Mouse (Mus musculus) kidney, postnatal 25 days (tissue): ENCODE measurements around the gene Kdm8.

Experiments
- DNase-seq, 2 experiments: peaks; one replicate each; pipeline ENCODE4 v3.0.0; 2021; ENCODE audit warnings: mixed read lengths in 2 of 2

Kdm8 gene

DNA sequence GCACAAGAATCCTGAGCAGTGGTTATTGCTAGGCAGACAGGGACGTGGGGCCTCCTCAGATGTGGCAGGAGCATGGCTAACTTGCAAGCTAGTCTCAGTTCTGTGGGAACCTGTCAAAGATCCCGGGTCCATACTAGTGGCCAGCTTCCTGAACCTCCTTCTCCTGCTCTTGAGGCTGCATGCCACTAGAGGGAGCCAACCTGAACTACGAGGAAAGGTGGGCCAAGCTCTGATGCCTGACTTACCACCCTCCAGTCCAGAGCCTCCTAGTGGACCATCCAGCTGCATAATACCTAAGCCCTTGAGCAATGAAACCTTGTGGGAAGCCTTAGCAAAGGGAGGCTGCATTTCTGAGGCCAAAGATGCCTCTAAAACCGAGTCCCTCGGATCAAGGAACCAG is 25.5 kb downstream of the Kdm8 start:
- DNase-seq, result peak; percentile 78 to 86

DNA sequence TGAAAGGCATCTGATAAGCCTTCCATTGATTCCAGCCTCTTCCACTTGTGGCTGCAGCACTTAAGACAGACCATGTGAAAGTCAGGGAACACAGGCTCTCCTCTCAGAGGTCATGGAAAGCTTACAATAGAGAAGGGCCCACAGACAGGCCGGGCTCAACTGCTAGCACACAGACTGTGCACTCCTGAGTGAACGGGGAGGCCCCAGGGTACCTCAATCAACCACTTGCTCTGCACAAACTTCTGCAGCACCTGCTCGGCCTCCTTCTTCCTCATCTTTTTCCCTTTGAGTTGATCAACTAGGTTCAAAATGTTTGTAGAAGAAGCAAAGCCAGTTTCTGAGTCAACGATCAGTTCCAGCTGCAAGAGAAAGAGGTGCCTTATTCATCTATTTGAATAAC is 26.4 kb downstream of the Kdm8 start:
- DNase-seq, result no peak

DNA sequence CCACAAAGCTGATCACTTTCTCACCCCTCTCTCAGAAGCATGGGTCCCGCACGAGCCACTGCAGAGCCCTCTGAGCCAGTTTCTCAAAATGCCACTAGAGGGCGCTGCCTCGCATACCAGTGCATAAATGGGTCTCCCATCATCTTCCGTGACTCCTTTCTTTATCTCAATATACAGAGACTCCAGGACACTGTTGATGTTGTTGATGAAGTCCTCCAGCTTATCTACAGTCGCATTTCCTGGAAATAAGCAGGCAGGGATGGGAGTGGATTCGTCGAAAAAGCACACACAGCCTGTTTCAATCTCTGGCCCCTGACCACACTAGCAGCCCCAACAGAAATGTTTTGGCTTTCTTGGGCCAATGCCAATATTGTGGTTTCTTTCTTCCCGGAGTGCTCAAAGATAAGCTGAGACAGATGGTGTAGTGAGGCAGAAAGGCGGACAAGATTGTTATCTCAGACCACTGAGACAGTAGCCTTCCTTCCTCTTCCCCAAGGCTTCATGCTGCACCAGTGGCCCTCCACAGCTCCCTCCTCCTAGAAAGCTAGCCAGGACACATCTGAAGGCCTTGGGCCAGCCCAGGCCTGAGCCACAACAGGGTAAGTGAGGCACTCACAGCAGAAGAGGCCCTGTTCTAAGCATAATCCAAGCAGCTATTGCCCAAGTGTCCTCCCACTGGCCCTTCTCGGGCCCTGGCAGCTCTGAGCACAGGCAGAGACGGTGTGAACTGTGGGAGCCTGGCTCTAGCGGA is 27.7 kb downstream of the Kdm8 start:
- peak; percentile 80 to 86 for DNase-seq

DNA sequence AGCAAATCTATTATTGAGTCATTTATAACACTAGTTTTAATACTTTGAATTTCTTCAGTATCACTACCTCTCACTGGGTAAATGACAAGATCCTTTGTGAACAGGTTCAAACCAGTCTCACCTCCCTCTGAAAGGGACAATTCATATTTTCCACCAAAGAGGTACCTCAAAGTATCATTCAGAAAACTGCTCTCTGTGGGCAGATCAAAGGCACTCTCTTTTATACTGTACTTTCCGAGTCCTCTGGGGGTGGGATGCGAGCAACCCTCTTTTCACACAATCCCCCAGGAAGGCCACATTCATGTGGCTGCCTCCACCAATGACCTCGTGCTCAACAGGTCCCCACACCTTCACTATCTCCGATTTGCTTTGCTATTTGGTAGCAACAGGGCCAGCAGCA is 30.1 kb downstream of the Kdm8 start:
- DNase-seq, result no peak

DNA sequence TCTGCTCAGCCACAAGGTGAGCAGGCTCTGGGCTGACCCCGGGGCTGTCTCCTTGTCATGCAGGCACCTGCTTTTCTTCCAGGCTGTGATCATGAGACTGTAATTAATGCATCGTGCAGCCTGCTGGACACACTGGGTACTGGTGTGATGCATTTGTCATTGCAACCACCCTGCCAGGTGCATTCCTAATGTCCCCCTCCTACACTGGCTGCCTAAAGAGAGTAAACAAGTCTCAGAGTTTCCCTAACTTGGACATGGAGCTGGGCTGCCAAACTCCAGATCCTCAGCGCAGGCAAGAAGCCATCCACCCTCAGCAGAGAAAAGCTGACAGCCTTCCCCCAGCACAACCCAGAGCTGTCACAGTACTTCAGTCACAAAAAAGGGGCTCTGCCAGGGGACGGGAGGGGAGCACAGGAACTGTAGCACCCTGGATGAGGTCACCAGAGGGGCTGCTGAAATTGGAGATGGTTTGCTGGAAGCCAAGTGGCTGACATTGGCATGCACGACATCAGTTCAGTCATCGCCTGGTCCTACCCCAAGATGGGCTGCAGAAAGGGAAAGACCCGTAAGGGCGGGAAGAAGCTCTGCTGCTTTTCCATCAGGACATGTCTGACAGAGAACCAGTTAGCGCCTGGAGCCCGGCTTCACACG is 31.2 kb downstream of the Kdm8 start:
- DNase-seq, result no peak

DNA sequence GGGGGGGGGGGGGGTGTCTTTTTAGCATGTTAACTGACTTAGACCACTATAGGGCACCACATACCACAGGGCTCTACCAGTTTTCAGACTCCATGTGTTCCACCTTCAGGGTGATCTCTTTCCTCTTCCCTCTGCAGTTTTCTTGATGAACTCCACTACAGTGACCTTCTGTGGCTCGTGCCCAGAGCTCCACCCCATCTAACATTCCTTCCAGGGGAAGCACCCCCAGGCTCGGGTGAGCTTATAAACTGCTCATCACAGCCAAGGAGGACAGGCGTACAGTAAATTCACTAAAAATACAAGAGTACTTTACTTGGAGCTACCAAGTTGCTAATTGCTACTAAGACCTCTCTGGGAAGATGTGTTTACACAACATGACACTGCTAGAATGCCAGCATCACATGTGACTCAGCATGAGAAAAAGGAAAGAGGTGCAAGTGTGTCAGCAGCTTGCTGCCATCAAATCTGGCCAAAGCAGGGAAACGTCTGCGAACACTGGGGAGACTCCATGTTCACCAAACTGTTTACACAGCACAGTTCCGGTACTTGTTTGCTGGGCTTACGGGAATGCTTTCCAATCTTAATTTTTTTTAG is 34.0 kb downstream of the Kdm8 start:
- DNase-seq, result peak; percentile 27 to 51

DNA sequence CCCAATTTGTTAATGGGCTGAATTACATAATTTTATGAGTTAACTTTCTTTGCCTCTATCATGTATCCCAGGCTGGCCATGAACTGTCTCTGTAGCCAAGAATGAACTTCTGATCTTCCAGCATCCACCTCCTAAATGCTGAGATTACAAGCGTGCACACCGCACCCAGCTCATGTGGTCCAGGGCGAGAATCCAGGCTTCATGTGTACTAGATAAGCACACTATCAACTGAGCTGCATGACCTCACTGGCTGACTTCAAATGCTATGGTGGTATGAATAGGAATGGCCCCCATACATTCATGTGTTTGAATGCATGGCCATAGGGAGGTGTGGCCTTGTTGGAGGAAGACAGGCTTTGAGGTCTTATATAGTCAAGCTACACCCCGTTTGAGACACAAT is 36.0 kb downstream of the Kdm8 start:
- DNase-seq, result no peak

DNA sequence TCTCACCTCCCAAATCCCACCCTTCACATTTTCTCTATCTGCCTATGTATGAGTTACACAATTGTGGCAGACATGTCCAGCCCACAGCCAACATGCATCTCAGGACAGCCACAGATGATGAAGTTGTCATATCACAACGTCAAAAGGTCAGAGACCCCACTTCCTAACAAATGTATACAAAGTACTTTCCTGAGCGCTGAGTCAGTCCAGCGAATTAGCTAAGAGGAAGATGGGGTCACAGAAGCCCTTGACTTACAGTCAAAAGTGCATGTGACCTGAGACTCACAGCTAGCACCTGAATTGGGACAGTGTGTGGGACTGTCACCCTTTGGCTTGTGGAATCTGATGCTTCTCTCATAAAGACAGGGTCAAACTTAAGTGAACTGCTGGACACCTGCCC is 37.9 kb downstream of the Kdm8 start:
- no peak for DNase-seq

DNA sequence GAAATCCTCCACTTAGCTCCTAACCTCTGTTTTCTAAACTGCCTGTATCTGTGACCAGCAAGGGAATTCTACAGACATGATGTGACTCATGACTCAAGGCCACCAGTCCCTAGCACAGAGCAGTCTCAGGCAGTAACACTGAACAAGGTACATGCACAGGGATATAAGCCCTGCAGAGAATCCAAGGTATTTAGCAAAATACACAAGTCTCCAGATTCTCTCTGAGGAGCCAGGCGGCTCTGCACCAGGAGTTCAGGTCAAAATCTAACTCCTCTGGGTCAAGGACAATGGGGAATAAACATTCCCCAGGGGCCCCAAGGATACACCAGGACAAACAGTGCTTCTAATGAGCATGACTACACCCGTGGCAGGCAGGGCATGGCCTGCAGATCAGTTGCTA is 38.4 kb downstream of the Kdm8 start:
- DNase-seq, result no peak

DNA sequence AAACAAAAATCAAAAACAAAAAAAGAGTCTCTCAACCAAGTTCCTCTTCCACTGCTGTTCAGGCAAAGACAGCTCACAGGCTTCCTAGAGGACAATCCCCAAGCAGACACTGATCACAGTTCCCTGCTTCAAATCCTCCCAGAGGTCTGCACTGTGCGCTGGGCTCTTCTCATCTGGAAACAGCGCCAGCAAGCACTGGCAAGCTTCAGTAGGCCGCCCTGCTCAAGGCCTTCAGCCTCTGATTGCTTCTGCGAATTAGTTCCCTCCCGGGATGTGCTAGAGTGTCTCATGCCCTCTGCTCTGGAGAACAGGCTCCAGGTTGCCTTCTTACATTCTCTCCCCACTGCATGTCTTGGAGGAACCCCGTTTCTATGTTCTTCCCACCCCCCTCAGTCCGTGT is 40.3 kb downstream of the Kdm8 start:
- no peak for DNase-seq

DNA sequence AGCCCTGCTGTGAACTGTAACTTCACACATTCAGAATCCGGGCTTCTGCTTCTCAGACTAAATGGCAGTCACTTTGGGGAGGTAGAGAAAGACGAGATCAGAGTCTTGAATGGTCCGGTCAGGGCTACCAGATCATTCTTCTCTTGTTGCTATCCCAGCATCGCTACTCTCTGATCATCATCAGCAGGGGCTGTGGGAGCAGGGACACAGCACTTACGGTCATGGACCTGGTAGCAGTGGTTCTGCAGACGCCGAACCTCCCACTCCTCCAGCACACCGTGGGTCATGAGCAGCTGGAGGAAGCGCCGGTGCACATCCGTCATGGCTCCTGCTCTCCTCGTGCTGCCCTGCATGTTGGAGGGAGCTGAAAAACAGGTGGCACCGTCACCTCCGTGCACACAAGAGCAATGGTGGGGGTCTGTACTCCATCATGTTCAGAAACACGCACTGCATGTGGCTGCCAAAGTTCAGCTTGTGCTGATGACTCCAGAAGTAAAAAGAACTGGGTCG is 41.7 kb downstream of the Kdm8 start:
- no peak for DNase-seq

DNA sequence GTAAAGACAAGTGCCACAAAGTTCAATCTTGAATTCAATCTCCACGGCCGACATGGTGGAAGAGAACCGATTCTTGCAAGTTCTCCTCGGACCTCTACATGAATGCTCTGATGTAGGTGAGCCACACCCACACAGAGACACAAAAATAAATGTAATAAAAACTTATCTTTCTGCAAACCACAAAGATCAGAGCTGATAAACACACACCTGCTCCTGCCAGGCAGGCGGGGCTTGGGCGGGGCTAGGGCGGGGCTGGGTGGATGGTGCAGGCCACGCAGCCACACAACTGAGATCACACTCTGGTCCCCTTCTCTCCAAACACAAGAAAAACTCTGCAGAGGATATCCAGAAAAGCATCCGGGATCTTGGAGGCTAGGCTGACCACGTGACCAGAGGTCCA is 42.6 kb downstream of the Kdm8 start:
- DNase-seq, result no peak

DNA sequence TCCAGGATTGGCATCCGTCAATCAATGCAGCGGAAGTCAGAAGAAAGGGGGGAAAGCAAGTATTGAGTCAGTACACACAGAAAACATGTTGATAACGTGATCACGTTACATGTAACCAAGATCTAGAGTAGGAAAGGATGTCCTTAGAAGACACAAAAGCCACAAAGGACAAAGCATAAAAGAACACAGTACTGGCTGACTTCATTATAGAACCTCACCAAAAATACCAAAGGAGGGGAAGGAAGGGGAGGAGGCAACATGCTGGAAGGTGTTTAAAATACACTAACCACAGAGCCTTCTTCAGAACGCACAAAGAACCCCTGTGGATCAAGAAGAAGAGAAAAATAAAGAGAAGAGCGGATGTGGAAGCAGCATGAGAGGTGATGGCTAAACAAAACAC is 44.2 kb downstream of the Kdm8 start:
- DNase-seq, result no peak

DNA sequence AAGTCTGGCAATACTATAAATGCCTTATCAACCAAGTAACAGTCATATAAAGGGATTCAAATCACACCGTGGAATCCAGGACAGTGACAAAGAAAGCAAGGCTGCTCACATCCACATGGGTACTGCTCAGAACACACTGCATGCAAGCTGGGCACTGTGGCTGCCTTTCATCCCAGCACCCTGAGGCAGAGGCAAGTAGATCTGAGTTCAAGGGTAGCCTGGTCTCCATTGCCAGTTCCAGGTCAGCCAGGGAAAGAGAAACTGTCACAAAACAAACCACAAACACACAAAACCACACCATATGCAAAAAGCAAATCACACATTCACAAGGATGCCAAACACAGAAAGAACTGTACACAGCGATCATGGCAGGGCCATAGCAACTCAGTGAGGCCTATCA is 45.2 kb downstream of the Kdm8 start:
- no peak for DNase-seq

DNA sequence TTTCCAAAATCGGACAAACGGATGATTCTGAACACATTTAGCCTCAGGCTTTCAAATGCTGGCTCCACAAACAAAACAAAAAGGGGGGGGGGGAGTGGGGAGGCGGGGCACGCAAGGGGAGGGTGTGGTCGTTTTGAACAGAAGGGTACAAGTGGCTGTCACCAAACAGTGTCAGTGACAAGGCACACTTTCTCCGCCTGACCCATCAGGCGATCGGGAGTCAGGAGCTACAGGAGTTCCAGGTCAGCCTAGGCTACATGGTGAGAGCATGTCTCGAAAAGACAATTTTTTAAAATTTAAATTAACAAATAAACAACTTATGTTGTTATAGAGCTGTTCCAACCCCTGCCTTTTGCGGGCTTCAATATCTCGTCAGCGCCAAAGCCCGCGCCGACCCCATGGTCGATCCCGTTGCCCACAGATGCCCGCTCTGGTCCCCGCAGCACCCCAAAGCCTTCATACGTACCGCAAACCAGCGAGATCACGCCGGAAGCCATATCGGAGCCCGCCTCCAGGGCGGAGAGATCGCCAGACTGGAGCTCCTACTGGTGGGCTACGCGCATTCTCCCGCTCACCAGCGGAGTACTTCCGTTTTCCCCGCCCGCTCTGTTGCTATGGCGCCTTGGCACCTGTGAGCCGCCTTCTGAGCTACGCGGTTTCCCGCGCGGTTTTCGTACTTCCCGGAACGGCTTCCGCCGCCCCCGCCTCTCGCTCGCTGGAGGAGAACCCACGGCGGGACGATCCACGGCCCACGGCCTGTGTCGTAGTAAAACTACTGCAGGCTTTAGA is 46.7 kb downstream of the Kdm8 start, which contains the start of gene Nsmce1:
Nsmce1 (minus strand) TSS at position 650 of the 789 bp plus-strand sequence.
- DNase-seq, result peak; percentile 95 to 98

DNA sequence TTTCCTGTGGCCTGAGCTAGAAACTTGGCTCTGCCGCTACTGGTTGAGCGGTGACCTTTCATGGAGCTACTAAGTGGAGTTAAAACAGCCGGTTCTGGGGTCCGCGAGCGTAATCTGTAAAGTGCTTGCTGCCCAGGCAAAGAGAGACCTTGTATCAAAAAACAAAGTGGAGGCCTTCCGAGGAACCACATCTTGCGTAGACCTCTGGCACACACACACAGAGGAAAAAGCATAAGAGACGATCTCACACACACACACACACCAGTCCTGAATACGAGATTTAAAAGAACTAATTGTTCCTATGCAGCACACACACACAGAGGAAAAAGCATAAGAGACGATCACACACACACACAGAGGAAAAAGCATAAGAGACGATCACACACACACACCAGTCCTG is 47.3 kb downstream of the Kdm8 start:
- no peak for DNase-seq

DNA sequence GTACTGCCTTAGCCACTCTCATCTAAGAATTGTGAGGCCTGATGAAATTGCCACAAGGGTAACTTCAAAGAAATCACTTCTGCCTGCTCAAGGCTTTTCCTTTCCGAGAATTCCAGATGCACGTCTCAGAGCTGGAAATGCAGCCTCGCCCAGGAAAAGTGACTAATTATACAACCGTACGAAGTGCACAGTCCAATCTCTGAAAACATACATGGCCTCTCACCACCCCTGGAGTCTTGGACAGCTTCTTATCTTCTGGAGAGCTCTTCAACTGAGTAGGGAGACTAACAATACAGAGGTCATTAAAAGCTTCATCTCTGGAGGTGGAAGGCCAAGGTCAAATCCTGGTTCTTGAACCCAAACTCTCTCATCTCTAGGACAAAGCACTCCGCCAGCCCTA is 48.1 kb downstream of the Kdm8 start:
- no peak for DNase-seq

DNA sequence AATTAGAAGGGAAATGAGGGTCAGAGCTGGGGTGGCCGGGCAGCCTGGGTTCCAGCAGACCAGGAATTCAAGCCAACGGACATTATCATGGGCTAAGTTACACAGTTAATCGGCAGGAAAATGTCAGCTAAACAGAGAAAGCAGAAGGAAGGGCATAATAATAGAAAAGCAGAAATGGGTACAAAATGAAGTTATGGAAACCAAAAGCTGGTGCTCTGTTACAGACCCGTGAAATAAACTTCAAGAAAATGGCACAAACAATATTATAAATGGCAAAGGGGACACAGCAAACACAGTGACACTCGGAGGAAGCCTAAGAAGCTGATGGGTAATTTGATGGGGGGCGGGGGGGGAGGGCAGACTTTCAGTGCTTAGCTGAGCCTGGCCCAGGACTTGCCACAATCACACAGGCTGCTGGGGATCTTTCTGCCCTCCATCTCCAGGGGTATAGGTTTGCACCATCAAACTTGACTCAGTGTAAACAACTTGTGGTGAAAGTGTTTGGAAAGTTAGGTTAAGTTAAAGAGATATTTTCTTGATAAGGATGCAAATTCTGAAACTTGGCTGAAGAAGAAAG is 51.5 kb downstream of the Kdm8 start:
- no peak for DNase-seq

DNA sequence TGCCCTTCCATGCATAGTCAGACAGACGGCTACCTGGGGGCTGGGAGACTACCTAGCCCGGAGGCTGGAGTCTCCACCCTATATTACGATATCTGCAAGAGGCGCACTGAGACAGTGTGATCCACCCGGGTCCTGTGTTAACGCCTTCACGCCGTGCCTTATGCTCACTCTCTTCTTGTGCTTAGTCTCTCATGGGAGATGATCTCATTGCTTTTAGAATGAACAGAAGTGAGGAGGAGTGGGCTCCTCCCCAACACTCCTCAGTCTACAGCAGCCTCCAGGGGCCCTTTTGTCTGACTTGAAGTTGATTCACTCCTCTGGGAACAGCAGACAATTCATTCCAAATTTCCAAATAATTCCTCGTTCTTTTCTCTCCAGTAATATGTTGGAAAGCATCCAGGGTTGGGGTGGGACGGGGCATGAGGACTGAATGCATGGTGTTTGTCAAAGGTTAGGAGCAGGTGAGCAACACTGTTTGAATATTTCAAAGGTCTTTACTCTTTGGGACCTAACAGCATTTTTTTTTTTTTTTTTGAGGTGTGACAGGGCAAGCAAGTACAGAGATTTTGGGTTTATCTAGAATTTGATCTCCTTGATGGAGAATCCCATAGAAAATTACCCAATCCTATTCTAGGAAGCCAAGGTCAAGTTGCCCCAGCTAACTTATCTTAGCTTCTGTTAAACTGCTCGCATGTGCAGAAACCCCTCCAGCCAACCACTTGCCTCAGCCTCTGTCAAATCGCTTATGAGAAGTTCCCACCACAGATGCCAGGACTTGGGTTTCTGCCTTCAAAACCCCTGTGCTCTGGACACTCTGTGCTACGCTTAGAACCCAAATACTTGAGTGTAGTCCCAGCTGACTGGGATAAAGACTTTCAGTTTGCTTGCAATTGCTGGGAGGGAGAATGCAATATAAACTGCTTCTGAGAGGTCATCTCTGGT is 55.7 kb downstream of the Kdm8 start:
- DNase-seq, result no peak

DNA sequence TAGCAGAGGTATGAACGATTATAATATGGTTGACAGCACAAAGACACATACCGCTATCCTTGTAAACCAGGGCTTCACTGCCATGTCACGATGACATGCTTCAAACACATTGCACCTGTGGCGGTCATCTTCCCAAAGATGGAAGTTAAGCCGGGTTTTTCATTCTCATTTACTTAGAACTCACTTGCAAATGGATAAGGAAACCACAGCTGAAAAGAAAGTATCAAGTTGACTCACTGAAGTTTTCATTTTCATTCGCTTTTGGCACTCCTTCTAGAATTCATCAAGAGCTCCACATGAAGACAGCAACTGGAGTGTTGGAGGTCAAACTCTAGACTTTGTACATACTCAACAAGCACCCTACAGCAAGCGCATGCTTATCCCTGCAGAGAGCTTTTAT is 56.4 kb downstream of the Kdm8 start:
- no peak for DNase-seq

DNA sequence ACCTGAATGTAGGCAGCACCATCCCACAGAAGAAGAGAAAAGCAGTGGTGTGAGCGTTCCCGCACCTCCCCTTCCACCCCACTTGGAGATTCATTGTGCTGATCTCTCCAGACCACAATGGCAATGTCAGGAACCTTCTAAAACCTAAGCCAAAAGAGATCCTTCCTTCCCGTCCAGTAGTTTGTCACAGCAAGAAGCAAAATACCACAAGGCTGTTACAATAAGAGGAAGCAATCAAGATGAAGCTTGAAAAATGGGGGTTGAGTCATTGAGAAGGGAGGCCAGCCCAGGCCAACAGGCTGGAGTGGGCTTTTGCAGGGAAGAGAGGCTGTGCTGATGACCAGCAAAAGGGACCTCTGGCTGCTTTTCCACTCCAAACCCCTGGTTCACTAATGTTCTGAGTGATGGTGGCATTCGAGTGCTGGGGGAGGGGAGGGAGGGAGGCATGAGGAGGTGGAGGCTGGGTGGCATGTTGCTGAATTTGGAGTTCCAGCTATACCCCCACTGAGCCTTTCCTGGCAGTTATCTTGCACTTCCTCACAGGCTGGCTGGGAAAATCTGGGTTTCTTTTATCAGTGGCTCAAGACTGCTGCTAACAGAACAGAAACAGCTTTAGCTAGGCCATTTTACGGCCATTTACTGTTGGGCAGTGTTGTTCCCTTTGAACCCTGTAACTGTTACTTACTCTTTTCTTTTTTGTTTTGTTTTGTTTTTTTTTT is 59.1 kb downstream of the Kdm8 start:
- DNase-seq, result no peak
